Mouse (Mus musculus) right cerebral cortex, adult 18-20 months (tissue): ENCODE data around the gene Hopx.
"Not testable (repeated sequence)": the region's sequence is repeated elsewhere in the genome, so short reads cannot be mapped to it uniquely, and the experiment has no call there.

ENCODE experiments used
- DNase-seq: peaks from one replicate; pipeline ENCODE4 v3.0.0; 2022; ENCODE audit warnings: mixed read lengths

Hopx gene

DNA sequence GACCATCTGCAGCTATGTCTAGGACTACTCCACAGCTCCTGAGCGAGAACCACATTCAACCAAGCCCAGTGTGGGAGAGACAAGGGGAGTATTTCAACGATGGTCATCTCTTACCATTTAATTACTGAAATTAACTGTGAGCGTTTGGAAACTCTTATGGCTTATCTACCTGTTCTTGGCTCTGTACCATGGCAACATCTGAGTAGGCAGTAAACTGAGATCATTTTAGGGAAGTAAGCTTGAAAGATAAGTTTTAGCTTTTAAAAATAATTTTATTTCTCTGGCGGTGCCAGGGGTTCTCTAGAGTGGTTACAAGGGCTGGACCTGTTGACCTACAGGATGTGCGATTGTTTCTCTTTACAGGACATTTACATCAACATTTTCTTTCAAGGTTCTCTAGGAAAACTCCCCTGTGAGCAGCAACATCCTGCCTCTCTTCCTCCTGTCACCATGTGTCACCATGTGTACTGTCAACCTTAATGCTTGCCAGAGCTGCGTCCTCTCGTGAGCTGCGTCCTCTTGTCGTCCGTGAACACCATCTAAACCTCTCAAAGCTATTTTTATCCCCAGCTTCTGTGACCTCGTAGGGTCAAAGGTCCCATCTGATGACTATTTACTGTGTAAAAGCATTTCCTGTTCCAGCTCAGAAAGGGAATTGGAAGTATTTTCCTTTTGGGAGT lies 15.5 kb downstream of the Hopx start:
- DNase-seq: no peak

DNA sequence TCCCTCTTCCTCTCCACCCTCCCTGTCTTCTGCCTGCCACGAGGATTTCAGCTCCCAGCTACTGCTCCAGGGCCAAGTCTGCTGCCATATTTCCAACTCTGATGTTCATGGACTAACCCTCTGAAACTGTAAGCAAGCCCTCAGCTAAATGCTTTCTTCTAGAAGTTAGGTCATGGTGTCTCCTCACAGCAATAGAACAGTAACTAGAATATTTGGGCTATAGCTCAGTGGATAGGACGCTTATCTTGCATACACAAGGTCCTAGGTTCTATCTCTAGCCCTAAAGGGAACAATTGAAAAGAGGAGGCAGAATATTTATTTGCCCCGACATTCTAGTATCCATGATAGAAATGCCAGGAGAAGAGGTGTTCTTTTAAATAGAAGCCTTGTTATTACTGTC lies 16.0 kb downstream of the Hopx start:
- no peak for DNase-seq

DNA sequence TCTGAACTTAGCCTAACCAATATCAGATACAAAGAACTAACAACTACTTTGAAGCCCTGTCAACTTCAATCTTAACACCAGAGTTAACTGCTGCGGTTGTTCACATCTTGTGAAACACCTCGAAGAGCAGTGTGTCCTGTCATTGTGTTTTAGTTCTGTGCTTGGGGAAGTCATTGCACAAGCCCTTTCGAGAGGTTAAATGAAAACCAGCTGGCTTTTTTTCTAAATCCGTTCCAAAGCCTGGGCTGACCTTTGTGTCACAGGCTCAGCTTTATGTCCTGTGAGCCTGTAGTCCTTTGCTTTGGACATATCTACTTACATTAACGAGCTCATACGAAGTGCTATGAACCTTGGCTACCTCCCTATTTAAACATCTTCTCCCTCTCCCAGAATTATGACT lies 17.2 kb downstream of the Hopx start:
- no peak for DNase-seq

DNA sequence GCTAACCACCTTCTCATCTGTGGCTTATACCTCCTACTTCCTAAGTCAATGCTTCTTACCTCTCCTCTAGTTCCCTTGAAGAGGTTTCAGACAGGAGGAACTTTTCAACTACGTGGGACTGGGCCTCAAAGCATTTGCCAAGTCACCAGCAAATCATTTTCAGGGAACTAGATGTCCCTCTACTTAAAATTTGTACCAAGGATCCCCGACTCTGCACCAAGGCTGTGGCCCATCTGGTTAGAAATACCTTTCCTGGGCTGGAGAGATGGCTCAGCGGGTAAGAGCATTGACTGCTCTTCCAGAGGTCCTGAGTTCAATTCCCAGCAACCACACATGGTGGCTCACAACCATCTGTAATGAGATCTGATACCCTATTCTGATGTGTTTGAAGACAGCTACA lies 18.7 kb downstream of the Hopx start:
- not testable (repeated sequence) for DNase-seq

DNA sequence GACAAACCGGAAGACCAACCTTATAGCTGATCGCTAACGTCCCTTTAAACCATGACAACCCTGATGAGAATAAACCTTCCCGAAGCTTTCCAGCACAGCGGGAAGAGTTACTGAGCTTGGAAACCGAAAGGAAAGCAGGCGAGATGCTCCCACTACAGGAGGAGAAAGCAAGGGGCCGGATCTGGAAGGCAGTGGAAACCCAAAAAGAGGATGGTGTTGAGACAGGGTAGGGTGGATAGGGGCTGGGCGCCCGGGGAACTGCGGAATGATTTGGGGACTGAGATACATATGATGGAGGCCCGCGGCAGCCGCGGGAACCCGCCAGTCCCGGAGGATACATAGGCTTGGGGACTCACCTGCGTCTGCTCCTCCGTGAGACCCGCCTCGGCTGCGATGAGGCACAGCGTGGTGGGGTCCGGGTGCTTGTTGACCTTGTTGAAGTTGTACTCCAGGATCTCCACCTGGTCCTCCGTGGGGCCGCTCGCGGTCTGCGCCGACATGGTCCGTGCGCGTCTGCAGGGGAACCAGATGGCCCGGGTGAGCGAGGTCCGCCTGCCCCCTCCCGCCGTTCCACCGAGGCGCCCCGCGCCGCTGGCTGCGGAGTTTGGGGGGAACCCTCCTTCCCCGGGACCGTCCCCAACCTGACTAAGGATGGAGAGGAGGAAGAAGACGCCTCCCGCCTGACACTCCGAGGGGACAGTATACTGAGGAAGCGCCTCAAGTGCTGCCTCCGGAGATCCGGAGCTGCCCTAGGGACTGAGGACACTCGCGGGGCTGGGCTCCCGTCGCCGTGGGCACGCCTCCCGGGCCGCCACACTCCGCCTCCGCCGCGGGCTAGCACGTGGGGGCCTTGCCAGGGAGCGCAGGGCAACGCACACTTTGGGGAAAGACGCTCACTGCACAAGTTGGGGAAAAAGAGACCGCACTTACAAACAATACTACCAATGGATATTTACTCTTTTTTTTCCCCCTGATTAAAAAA lies 20.1 kb downstream of the Hopx start:
- DNase-seq: peak; percentile 57

DNA sequence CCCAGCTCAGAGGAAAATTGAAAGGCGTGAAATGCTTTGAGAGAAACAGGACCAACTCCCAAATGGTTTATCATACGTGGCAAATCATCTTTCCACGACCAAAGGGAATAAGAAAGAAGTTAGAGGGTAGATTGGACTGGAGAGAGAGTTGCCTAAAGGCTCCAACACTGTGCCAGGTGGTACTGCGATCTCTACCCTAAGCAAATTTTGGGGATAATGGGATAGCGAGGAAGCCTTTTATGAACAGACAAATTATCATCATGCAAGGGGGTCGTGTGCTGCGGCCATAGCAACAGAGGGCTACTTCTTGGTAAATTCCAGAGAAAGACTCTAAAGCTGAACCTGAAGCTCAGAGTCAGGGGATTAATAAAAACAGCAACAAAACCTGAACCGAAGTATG lies 21.0 kb downstream of the Hopx start:
- DNase-seq: no peak

DNA sequence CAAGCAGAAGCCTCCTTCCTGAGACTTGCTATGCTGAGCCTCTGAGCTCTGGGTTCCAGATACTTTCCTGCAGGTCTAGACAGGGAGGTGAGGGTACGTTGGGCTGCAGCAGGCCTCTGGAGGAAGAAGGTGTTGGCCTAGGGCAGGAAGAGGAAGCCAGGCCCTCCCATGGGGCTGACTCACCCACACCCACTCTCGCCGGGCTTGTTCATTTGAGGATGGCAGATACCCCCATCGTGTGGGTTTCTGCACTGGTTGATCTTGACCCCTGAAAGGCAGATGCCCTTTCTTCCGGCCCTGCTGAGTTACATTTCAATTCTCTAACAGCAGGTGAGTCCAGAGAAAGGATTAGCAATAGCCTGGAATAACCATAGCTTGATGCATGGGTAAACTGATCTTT lies 22.4 kb downstream of the Hopx start:
- DNase-seq: no peak

DNA sequence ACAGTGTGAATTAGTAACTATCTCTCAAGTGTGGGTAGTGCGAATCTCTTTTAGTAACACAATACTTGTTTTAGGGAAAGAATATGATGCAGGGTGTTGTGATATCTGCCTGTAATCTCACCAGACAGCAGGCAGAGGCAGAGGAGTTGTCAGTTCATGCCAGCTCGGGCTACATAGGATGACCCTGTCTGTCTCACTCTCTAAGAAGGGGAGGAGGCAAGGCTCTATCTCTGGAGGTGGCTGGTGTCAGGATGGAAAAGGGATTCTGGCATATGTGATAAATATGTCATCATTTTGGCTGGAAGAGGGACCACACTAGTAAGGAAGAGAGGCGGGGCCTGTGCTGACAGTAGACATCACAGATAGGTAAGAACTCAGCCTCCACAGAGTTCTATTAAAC lies 23.0 kb downstream of the Hopx start:
- no peak for DNase-seq

DNA sequence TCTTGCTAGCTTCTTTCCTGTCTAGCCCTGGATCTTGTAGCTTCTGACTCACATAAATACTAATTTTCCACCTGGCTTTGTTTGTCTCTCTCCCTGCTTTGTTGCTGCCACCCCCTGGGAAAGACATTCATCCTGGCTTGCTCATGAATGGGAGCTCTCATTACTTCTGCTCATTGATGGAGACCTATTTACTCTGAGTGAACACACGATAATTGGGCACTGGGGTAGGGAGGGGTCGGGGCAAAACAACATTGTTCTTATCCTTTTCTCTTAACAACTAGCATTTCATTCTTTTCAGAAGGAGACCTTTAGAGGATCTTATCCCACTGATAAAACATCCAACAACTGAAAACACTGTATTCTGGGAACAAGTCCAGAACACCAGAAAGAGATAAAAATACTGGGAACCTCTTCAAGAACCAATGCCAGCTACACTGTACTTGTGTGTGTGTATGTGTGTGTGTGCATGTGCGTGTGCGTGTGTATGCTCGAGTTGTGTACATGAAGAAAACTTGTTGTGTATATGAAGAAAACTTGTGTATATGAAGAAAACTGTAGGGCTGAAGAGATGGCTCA lies 24.3 kb downstream of the Hopx start:
- no peak for DNase-seq

DNA sequence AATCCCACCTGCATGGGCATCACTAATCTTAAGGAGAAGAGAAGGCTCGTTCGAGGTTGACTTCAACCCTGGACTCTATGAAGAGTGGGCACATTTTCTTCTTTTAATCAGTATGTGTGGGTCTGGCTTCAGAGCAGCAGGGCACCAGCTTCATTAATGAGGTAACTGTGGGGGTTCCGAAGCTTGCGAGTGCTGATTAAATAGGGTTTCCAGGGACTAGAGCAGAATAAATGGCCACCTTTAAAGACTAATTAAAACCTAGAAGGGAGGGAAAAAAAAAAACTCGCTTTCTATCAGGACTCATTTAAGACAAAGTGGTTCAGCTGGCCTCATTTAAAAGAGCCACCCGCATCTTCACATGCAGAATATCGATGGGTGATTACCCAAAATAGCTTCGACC lies 25.0 kb downstream of the Hopx start:
- DNase-seq: no peak

DNA sequence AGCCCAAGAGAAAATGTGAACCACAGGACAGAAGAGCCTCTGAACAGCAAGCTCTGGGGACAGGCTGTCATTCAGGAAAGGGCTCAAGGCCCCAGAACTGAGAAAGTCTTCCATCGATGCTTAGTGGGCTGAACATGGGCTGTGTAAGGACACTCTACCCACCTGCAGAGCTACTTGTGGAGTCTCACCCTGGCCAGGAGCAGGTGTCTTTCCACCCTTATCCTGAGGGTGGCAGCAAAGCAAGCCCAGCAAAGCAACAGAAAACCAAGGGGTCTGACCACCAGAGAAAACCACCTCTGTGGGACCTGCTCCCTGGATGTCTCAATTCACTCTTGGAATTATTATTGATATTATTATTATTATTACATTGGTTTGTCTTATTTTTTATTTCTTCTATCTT lies 25.6 kb downstream of the Hopx start:
- peak; percentile 38 for DNase-seq

DNA sequence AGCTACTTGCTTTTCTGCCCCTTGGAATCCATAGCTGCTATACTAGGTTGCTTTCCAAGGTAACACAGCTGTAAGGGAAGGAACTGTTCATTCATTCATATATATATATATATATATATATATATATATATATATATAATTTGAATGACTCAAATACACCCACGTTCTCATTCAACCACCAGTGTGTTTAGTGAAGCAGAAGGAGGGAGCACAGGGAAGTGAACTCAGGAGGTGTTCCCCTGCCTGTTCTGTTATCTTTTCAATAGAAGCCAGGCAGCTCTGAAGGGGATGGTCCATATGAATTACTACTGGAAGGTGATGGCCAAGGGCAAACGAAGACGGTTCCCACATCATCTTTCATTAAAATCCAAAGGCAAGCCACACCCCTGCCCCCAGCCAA lies 27.8 kb downstream of the Hopx start:
- DNase-seq: peak; percentile 18

DNA sequence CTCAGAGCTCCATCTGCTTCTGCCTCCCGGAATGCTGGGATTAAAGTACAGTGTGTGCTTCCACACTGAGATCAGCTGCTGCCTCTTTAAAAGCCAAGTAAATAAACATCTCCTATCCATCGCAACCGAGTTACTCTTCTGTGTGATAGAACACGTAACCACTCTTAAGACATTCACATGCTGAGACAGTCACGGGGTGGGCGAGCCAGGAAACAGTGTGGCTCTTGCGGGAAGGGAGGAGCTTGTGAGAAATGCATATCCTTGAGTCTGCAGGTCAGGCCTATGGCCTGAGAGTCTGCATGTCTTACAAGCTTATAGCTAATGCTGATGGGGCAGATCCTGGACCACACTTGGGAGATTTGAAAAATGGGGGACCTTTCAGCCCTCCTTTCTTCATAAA lies 28.4 kb downstream of the Hopx start:
- DNase-seq: no peak

DNA sequence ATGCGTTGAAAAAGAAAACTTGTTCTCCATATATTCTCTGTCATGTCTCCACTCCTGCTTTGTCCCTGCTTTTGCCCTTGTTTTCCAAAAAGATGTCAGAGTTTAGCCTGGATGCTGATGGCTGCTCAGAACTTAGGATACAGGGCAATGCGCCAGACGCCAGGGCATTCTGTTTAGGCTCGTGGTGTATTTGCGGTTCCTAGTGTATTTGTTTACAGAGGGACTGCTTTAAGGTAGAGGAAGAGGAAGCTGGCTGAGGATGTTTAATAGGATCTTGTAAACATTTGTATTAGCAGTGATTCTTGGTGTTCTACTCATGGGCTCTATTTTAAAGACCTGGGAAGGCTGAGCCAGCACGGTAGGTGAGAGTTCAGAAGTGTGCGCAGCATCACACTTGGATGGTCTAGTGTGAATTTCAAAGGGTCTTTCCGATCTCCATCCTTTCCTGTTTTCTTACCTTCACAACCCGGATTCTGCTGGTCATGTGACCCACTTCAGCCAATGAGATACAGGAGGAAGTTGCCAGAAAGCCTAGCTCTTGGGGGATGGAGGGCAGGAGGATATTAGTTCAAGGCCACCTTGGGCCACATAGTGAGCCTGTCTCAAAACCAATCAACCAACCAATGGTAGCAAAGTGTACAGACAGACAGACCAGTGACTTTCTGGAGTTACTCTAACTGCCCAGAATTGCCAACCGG lies 29.0 kb downstream of the Hopx start:
- no peak for DNase-seq

DNA sequence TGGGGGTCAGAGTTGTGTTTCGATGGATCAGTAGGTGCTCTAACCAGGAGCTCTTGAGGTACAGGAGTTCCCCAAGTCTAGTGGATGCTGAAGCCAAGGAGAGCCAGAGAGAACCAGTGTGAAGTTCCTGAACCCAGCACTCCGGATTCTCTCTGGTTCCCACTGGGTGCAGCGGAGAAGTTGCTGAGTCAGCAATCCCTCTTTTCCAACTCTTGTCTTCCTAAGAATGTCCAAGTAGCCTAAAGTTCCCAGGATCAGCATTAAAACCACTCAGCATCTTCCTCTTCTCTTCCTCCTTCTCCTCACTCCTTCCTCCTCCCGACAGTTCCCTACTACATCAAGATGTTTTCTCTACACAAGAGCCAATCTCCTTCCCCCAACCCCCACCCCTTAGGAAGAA lies 30.5 kb downstream of the Hopx start:
- DNase-seq: no peak

DNA sequence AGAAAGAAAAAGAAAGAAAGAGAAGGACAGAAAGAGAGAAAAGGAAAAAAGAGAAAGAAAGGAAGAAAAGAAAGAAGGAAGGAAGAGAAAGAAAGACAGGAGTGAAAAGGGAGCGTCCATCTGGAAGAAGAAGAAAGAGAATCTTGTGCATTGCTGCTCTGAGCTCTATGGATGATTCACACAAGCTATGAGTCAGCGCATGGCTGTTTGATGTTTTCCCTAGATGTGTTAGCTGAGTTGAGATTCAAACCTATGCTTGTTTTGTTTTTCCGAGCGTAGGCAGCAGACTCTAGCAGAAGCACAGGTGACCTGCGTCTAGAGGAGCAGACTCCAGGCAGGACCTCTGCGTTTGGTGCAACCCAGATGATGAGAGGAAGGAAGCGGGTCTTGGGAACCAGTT lies 32.2 kb downstream of the Hopx start:
- DNase-seq: peak; percentile 67

DNA sequence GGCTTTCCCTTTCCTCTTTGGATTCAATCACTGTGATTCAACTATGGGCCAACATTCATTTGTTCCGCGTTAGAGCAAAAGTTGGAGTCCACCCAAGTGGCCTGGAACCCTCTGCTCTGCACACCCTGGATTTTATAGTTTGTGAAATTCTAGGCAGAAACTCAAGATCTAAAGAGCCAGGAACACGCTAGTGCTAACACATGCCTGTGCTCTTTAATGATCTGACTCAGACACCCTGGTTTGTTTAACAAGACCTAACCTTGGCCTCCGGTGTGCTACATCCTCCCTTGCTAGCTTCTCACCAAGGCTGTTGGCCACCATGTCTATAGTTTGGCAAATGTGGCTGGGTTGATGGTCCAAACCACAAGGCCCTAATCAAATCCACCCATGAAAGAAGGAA lies 34.2 kb downstream of the Hopx start:
- no peak for DNase-seq

DNA sequence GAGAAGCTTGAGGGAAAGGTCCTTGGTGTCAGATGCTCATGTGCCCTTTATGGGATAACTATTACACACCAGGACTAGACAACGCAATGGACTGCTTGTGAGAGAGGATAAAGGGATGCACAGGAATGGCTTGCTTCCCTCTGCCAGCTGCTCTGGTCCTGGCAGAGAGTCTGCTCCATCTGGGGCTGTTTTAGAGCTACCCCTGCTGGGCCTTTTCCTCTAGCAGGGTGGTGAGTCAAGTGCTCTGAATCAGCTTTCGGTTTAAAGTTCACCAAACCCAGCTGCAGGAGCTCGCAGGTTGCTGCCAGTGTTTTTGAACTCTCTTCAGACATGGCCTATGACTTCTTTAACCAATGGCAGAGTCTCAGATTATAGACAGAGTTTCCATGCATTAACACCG lies 39.0 kb downstream of the Hopx start:
- DNase-seq: no peak

DNA sequence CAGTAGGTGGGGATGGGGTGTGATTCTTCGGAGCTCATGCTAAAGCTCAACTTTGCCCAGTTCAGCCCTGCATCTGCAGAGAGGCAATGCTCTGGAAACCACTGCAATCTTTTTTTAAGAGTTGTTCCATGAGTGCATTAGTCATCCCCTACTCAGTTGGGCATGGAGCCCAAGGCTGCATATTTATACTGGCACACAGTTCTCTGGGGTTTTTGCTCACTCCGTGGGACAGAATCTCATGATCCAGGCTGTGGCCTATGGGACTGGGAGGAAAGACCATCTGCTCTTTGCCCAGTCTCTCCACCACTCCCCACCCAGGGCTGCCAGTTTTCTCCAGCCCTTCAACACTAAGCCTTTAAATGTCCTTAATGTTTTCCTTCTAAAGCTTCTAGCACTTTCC lies 40.0 kb downstream of the Hopx start:
- DNase-seq: peak; percentile 77

DNA sequence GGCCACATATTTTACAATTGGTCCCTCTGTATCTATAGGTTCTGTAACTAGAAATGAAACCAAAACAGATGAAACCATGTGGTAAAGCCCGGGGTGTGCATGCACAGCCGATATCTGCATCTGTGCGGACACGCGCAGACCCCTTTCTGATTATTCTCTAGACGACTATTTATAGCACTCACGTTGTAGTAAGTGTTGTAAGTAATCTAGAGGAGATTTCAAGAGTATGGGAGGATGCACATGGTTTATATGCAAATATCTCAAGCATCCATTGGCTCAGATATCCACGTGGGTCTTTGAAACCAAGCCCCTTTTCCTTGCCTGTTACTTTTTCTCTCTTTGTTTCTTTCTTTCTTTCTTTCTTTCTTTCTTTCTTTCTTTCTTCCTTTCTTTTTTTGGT lies 41.1 kb downstream of the Hopx start:
- no peak for DNase-seq

DNA sequence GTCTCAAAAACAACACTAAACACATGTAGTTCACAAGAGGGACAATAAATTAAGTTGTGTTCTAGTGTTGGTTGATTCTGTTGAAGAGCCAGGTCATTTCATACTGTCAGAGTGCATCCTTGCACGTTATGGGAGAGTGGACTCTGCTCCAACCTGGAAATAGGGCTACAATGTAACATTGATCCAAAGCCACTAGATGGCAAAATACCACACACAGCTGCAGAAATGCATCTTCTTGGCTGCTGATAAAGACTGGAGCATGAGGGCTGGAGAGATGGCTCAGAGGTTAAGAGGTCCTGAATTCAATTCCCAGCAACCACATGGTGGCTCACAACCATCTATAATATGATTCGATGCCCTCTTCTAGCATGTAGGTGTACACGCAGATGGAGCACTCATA lies 43.3 kb downstream of the Hopx start:
- DNase-seq: no peak

DNA sequence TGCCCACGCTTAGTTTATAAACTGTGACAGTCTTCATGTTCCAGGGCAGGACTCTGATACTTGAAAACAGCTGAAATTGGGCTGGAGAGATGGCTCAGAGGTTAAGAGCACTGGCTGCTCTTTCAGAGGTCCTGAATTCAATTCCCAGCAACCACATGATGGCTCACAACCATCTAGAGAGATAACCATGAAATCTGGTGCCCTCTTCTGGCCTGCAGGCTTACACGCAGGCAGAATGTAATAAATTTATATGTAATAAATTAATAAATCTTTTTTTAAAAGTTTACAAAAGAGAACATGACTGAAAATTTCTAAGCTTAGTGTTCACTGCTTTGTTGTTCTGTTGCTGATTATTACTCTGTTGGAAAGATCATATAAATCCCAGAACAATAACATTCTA lies 43.9 kb downstream of the Hopx start:
- no peak for DNase-seq

DNA sequence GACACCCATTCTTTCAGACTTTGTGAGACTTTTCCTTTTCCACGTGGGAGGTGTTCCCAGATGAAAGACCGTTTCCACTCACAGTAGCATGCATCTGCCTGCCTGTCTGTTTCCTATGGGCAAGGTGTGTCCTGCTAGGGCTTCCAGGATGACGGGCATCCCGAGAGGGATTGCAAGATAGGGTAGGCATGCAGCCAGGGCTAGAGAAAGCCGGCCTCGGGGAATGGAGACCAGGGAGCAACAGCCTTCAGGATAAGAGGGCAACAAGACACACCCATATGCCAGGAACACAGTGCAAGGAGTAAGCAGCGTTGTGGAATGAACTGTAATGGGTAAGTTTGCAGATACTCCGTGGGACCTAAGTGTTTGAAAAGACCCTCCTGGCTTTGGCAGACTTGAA lies 47.6 kb downstream of the Hopx start:
- DNase-seq: no peak
